Mouse (Mus musculus) G1E (cell line): ENCODE data around the gene Gipr.

ENCODE experiments used
- CTCF ChIP-seq: IDR thresholded peaks from 2 replicates; pipeline ENCODE4 v1.5.1; 2012; ENCODE audit warnings: low read depth, low read length, inconsistent platforms, mixed read lengths
- GATA1 ChIP-seq: IDR thresholded peaks from 2 replicates; pipeline ENCODE4 v1.6.1; 2012; ENCODE audit warnings: borderline replicate concordance, low read length, inconsistent platforms, mixed read lengths
- GATA2 ChIP-seq: IDR thresholded peaks from 2 replicates; pipeline ENCODE4 v1.6.1; 2012; ENCODE audit warnings: low read depth, low read length, inconsistent platforms, borderline replicate concordance
- TAL1 ChIP-seq: conservative IDR thresholded peaks from 2 replicates; pipeline ENCODE4 v1.6.1; 2012; ENCODE audit warnings: low read depth, low read length, inconsistent platforms, mixed read lengths

GRCm38 (mm10) chr7:19130657-19131056 lies 35.3 kb downstream of the Gipr start:
- TF ChIP-seq GATA2 (no peak), CTCF (no peak), TAL1 (no peak), GATA1 (no peak)
